Mouse (Mus musculus) MN1 (cell line): ENCODE results near the gene Cenpt.

Source experiments
- DNase-seq: peaks from one replicate; pipeline ENCODE4 v3.0.0-alpha.2; 2016; ENCODE audit warnings: low spot score

Cenpt gene

DNA sequence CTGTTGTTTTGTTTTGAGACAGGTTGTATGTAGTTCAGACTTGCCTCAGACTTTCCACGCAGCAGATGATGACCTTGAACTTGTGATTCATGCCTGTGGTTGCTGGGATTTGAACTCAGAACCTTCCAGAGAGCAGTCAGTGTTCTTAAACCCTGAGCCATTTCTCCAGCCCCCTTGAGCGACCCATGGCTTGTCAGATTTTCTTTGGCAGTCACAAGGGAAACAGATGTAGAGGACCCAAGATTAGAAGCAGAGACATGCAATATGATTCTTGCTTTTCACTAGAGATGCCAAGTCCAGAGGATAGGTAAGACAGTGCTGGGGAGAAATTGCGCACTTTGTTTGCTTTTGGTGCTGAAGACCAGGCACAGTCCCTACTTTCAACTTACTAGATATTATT, at the start of gene Cenpt:
Cenpt (minus strand) TSS at position 101 of the 400 bp plus-strand sequence.
- DNase-seq = no peak

DNA sequence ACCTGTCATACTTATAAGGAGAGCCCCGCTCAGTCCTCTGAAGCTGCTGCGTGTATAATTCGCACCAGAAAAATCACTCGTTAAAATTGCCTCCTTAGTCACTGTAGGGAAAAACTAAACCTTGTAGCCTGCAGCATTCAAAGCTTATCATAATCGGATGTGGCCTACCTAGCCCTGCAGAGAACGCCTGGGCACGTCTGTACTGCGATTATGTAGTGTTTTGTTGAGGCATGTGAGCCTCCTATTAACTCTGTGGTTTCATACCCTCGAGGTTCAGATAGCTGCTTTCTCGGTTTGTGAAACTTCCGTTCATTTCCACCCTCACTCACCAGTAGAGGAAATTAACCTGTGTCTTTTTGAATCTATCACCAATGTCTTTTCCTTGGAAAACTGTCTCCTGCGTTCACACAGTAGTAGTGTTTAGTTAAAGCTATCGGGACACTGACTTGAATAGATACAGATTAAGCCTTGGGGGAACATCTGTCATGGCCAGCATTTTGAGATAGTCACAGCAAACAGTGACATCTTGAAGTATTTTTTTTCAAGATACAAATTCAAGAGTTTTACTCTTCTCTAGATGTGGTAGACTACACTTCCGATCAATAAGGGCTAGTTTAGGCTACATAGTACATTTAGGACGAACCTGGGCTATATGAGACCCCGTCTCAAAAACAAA, 48.0 kb upstream of the Cenpt start:
- DNase-seq = no peak

DNA sequence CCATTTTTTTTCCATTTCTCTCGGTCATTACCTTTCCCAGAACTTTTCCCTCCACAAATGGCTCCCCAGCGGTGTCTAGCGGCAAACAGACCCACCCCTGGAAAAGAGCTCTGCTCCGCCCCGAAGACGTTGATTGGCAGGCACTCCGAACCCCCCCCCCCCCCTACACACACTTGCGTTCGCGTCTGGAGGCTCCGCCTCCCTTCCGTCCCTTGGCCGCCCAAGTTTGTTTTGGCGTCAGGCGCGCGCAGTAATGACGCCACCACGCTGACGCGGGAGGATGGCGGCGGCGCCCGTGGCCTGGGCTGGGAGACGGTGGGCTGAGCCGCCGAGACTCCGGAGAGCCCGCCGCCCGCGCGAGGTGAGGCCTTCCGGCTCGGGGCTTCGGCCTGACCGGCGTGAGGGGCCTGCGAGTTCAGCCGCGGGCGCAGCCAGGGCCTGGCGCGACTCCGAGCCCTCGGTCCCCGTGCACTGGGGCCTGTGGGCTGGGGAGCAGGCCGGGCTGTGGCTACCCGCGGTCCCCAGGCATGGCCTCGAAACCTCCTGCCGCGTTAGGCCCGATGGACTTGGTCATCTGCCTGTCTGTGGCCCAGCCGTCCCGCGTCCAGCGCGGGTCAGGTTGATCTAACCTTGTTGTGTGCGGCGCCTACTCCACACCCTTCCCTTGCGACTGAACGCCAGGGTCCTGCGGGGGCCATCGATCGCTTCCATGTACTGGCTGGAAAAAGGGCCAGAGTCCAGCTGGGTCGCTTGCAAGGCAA, 47.3 kb upstream of the Cenpt start, which contains the start of gene Pskh1:
Pskh1 (plus strand) TSS at position 262 of the 761 bp plus-strand sequence.
- DNase-seq = peak; percentile 95

DNA sequence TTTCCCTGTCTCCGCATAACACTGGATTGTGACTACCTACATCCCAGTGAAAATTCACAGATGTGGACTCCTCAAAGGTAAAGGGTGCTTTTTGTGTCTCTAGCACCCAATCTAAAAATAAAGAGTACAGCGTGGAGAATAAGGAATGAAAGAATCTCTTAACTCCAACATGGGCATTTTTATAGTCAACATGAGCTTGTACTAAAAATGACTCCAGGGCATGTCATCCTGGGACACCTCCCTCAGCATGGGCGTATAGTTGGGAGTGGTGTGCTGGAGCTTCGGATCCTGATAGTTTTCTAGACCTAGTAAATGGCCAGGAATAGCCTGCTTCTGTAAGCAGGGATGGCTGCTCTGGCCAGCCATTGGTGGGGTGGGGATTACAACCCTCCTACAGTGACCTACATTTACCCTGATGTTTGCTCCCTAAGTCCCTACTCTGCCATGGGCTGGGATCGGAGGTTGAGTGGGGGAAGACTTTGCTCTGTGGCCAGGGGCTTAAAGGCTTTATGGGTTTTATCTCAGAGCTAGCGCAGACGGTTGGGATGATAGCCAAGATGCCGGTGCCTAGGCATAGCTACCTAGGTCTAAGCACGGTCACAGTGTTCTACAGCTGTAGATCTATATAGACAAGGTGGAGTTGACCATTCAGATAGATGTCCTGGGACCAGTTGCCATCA, 44.9 kb upstream of the Cenpt start:
- no peak for DNase-seq

DNA sequence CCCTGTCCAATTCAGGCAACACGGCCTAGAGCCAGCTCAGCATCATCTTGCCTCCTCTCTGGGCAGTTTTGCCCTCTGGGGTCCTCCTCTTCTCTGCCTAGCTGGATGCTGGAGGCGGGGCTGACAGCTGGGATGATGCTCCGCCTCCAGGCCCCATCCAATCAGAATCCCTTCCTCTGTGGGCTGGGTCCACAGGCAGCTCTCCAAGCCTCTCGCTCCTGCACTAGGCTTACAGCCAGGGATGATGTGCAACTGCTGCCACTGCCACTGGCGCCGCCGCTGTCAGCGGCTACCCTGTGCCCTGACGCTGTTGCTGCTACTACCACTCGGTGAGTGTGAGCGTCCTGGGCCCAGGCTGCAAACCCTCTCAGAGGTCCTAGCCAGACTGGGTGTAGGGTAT, 40.3 kb upstream of the Cenpt start, which contains the start of gene Nrn1l:
Nrn1l (plus strand) TSS at position 229 of the 400 bp plus-strand sequence.
- DNase-seq = peak; percentile 92

DNA sequence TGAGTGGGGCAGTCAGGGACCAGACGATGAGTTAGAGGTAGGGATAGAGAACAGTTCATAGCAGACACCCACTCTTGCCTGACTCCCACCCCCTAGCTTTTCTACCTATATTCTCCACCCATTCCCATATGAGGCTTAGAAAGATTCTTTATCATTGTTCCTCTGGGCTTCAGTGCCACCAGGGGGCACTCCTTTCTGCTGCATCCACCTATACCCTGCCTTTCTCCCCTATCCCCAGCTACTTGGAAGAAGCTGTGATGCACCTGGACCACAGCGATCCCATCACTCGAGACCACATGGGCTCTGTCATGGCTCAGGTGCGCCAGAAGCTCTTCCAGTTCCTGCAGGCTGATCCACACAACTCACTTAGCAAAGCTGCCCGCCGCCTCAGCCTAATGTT, 39.4 kb upstream of the Cenpt start:
- peak; percentile 48 for DNase-seq

DNA sequence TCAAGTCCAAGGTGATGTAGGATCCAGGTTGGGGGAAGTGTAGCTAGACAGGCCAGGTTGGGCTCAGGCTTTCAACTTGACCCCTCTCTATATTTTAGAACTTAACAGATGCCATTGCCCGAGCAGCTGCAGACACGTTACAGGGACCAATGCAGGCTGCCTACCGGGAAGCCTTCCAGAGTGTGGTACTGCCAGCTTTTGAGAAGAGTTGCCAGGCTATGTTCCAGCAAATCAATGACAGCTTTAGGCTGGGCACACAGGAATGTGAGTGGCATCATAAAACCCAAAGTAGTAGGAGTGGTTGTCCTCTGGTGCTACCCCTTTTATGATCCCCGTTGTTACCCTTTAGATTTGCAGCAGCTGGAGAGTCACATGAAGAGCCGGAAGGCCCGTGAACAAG, 37.8 kb upstream of the Cenpt start:
- no peak for DNase-seq

DNA sequence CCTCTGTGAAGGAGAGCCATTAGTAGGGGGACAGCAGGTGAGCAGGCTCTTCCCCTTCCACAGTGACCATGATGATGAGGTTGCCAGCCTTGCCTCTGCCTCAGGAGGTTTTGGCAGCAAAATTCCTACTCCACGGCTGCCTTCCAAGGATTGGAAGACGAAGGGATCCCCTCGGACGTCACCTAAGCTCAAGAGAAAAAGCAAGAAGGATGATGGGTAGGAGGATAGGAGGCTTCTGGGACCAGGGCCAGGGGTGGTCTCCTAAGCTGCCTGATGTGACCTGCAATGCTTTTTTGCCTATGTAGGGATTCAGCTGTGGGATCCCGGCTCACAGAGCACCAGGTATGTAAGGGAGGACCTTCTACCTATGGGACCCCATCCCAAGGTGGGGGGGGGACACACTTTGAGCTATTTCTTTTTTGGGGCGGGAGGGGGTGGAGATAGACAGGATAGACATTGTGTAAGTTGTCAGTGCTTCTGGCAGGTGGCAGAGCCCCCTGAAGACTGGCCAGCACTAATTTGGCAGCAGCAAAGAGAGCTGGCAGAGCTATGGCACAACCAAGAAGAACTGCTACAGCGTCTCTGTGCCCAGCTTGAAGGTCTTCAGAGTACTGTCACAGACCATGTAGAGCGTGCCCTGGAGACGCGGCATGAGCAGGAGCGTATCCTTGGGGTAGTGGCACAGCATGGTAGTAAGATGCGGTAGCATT, 36.8 kb upstream of the Cenpt start:
- no peak for DNase-seq

DNA sequence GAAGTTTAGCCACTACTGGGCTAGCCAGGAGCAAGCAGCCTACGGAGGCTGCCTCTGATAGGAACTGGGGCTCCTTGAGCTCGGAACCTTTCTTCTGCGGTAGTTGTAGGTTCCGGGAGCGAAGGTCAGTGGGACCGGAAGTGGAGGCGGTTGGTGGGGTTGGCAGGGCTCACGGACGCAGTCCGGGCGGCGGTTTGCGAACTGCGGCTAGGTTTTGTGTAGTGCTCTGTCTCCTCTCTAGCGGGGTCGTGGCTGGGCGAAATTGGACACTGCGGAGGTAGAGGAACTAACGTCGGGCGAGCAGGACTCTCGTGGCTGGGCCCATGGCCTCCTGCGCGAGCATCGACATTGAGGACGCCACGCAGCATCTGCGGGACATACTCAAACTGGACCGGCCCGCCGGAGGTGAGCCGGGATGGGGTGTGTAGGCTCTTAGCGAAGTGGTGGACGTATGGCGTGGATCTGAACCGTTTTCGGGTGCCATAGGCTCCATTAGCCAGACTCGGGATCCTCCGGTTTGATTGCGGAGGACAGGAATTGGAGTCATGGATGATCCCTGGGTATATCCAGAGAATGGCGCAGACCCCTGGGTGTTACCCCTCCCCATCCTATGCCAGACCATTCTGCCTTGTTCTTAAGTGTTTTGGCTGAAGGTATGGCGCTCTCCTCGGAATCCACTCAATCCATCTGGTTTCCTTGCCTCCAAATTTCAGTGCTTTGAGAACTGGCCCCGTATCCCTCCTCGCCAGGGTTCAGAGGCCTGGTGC, 27.9 kb upstream of the Cenpt start, which contains the start of gene Edc4:
Edc4 (plus strand) TSS at position 128 of the 767 bp plus-strand sequence.
- DNase-seq = peak; percentile 89

DNA sequence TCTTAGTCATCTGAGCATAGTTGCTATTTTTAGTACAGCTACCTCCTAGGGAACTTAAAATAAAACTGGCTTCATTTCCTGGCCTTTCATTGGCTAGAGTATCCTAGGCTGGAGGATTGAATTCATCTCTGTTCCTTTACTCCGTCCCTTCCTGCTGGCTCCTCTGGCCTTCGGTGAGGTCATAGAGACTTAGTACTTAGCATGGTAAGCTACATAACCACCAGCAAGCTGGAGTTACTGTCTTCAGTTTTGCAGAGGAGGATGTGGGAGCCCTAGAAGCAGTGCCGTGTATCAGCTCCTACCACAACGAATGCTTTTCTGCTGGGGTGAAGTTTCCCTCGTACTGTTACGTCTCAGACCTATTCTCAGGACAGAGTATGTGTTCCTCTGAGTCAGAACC, 21.2 kb upstream of the Cenpt start:
- DNase-seq = no peak

DNA sequence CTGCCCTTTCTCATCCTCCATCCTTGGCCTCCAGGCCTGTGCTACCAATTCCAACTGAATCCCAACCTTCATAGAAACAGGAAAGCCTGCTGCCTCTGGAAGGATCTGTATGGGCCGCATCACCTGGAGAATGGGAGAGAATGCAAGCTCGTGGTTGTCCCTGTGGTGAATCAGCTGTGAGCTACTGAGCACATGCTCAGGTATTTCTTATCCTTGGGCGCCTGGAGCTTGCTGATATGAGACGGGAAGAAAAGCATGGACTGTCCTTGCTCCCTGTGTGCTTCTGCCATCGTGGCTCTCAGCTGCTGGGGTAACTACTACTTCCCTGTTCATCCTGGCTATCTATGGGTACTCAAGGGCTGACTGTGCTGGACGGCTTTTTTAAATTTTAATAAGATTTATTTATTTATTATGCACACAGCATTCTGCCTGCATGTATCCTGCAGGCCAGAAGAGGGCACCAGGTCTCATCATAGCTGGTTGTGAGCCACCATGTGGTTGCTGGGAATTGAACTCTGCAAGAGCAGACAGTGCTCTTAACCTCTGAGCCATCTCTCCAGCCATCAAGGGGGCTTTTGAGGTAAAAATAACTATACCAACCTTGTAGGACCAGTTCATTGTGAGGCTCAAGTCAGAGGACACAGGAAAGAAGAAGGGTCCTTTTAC, 13.4 kb upstream of the Cenpt start:
- no peak for DNase-seq

DNA sequence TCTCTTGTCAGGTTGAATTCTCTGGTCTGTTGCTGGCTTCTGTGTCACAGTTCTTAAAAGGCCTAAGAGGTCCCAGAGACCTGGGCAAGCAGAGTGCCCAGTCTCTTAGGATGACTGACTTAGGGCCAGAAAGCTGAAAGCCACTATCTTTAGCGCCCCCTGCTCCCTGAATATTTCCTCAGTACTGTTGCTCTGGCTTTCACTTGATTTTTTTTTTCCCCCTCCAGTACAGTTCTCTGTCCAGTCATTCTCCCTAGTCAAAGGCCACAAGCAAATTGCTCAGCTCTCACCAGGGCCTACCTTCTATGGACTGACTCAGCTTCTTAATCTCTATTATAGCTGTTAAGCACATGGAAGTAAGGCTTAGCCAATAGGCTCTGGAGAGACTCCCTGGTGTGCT, 8.9 kb upstream of the Cenpt start:
- DNase-seq = peak; percentile 73

DNA sequence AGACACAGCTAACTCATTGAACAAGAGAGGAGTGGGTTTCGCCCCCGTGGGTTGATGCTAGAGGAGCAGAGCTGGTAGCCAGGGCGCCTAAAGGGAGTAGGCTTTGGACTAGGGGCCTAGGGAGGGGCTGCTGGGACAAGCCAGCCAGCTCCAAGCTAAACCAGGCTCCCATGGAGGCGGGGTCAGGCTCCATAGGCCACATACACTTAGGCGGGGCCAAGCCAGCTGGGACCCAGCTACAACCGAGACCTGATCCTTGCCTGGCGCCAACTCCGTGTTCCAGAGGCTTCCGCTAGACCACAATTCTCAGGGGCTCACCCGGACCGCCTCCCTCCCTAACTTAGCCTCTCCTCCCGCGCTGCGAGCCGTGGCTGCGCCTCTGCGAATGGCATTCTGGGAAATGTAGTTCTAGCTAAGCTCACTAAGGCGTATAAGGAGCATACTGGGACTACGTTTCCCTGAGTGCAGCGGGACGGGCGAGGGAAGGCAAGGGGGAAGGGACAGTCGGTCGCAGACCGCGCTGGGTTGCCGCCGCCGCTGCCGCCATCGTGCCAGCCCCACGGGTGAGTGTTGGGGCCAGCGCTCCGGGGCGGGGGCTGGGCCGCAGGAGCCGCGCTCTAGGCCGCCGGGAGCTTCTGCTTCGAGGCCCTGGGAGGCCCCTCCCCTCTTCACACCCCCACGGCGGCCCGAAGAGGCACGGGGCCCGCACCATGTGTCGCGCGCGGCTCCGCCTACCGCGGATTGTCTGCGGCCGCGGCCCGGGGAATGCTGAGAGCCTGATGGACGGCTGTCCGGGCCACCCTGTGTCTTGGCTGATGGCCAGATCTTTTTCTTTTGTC, 7.3 kb upstream of the Cenpt start, which contains the start of gene Nutf2:
Nutf2 (plus strand) TSS at position 438 of the 839 bp plus-strand sequence.
- peak; percentile 100 for DNase-seq

DNA sequence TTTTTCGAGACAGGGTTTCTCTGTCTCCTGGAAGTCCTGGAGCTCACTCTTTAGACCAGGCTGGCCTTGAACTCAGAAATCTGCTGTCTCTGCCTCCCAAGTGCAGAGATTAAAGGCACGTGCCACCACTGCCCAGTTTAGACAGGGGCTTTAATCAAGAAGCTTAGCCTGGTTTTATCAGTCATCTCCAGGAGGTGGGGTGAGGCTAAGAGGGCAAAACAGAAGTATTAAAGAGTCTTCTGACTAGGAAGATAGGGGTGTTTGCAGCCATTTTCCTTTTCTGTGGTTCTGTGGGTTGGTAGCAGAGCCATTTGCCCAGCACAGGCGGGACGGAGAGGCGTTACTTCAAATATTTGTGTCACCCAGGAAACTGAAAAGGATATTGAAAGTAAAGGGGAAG, 6.2 kb upstream of the Cenpt start:
- peak; percentile 25 for DNase-seq

DNA sequence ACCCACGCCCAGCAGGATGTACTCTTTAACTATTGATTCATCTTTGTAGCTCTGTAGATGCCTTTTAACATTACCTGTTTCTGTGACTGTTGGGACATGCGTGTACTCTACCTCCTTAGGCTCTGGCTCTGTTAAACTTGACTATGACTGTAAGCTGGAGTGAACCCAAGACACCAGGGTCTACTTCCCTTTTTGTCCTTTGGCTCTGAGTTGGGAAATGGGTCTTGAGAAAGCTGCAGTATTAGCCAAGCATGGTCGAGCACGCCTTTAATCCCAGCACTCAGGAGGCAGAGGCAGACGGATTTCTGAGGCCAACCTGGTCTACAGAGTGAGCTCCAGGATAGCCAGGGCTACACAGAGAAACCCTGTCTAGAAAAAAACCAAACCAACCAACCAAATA, 5.4 kb upstream of the Cenpt start:
- DNase-seq = no peak

DNA sequence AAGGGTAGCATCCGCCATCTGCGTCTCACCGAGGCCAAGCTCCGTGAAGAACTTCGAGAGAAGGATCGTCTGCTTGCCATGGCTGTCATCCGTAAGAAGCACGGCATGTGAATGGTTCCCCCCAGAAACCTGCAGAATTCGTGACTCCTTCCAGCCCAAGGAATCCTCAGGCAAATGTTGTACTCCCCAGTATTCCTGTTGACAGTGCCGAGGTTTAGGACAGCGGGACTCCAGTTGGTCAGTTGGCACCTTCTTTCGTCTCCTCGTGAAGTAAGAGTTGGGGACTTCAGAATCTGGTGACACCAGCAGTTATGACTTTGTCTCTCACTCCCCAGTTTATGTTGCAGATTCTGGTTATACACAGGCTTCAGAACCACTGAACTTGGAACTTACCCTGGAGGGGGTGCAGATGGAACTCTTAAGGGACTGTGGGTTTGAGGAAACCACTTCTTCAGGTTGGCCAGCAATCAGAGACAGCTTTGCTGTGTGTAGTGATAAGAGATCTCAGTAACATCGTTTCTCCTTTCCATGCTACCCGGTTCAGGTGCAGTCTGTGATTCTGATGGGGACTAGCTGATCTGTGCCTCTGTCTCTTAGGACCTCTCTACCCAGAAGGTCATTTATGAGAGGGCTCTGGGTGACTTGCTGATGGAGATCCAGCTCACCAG, 3.2 kb upstream of the Cenpt start:
- no peak for DNase-seq

DNA sequence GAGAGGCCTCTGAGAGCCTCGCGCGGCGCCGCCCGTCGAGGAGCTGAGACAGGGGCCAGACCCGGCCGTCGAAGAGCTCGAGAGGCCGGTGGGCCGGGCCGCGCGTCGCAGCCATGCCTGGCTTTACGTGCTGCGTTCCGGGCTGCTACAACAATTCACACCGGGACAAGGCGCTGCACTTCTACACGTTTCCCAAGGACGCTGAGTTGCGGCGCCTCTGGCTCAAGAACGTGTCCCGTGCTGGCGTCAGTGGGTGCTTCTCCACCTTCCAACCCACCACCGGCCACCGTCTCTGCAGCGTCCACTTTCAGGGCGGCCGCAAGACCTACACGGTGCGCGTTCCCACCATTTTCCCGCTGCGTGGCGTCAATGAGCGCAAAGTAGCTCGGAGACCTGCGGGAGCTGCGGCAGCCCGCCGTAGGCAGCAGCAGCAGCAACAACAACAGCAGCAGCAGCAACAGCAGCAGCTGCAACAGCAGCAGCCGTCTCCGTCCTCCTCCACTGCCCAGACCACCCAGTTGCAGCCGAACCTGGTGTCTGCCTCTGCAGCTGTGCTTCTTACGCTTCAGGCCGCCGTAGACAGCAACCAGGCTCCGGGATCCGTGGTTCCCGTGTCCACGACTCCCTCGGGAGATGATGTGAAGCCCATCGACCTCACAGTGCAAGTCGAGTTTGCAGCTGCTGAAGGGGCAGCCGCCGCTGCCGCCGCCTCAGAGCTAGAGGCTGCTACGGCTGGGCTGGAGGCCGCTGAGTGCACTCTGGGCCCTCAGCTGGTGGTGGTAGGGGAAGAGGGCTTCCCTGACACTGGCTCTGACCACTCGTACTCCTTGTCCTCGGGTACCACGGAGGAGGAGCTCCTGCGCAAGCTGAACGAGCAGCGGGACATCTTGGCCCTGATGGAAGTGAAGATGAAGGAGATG, 2.4 kb upstream of the Cenpt start:
- DNase-seq = peak; percentile 70

DNA sequence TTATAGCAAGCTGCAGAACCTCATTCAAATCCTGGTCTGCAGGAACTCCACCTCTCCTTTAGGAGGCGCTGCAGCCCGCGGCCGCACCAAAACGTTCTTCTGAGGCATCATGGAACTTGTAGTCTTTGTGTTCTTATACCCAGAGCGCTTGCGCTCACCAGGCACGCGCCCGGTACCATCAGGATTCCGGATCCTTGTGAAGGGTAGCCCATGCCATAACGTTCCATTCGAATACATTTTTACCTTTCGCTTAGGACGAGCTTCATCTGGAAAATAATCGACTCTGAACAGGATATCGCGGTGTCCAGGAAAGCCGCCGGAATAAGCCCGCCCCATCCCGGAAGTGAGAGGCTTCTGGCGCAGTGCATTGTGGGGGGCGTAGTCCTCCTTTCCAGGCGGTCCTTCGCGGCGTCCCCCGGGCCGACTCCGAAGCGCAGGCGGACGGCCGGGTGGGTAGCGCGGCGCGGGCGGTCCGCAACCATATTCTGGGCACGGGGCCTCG, 1.7 kb upstream of the Cenpt start, which contains the start of gene Thap11:
Thap11 (plus strand) TSS at position 418 of the 502 bp plus-strand sequence.
- DNase-seq = peak; percentile 95
